Mouse (Mus musculus): ENCODE measurements around the gene Sfswap.
"Not testable (repeated sequence)": the region's sequence is repeated elsewhere in the genome, so short reads cannot be mapped to it uniquely, and the experiment has no call there.

The Sfswap gene

DNA sequence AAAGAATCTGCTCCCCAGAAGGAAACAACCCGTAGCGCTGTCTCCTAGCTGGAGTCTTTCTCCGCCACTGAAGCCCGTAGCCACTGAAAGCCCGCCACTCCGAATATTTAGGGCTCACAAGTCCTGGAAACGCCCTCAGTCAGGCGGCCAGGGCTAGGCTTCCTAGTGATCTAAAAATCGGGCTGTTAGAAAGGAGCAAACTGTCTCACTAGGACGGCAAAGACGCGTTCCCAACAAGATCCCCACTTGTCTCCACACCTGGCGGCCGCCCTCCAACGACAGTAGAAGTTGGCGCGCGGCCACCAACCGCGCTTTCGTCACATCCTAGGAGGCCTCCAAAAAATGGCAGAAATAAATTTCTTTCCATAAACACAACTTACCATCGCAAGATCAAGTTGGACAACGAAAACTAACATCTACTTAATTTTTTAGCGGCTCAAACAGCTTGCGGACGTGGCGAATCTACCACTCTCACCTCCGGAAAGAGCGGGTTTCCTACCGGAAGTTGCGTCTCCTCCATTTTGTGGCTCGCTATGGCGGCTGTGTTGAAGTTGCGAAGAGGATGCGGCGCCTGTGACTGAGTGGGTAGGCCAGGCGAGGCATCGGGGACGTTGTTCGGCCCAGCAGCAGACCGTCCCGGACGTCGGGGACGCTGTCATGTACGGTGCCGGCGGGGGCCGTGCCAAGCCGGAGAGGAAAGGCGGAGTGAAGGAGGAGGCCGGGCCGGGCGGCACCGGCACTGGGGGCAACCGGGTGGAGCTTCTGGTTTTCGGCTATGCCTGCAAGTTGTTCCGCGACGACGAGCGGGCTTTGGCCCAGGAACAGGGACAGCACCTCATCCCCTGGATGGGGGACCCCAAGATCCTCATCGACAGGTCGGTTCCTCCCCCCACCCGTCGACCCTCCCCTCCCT lies at the start of gene Sfswap:
Gene Sfswap (plus strand): TSS at position 500 of the 913 bp plus-strand sequence.
- DNase-seq (ENCODE audit: low spot score in 2 of 2), result peak; percentile 84 to 91

DNA sequence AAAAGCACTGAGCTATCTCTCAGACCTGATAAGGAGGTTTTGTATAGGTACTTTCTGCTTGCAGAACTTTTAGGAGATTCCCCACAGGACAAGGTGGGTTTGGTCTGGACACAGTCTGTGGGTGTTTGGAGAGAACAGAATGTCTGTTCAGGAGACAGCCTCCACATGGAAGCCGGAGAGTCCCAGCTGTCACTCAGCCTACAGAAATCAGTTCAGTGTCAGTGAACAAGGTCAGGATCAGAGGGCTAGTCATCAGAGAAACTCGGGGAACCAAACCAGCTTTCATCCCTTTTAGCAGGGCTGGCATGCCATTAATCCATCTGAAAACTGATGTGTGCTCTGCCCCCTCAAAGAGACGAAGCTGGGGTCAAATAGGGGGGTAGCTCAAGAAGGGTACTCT lies 48.5 kb upstream of the Sfswap start:
- DNase-seq (ENCODE audit: low spot score in 2 of 2), result no peak

DNA sequence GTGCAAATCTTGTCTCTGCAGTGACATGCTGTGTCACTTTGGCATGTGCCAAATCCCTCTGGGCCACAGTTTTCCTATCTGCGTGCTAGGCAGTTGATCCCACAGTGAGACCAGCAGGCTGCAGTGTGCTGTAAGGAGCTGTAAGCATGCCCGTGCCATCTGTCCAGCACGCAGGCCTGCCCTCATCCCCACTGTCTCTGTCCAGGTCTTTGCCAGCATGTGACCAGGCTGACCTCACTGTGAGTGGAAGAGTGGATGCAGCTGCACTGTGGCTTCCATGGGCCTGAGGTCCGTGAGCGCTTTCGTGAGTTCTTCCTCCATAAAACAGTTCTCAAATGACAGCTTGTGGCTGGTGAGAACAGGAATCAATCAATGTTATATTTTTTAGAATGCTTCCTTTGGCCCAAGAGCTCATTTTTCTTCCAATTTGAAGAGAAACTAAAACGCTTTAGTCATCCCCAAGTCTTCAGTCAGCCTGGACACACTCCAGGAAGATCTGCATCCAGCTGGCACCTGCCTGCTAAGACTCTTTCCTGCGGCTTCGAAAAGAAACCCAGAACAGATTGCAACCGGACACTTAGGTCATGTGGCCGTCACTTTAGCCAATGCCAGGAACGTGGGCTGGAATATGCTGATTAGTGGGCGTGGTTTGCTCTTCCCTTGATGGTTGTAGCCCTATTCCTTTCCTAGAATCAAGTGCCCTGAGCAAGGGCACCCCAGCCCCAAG lies 46.1 kb upstream of the Sfswap start:
- DNase-seq (ENCODE audit: low spot score in 2 of 2), result peak in 1 of 2 experiments; percentile 26

DNA sequence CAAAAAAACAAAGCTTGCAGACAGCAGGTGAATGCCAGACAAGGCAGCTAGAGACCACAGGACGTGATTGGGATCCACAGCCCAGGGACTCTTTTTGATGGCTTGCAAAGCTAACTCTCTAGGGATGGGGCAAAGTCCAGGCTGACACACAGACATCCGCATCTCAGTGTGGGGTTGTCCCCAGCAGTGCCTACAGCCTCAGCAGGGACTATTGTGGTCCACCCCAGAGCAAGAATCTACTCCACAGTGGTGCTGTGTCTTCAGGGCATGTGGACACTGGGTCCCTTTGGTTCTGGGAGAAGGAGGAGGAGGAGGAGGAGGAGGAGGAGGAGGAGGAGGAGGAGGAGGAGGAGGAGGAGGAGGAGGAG lies 45.5 kb upstream of the Sfswap start:
- DNase-seq (ENCODE audit: low spot score in 2 of 2), result no peak

DNA sequence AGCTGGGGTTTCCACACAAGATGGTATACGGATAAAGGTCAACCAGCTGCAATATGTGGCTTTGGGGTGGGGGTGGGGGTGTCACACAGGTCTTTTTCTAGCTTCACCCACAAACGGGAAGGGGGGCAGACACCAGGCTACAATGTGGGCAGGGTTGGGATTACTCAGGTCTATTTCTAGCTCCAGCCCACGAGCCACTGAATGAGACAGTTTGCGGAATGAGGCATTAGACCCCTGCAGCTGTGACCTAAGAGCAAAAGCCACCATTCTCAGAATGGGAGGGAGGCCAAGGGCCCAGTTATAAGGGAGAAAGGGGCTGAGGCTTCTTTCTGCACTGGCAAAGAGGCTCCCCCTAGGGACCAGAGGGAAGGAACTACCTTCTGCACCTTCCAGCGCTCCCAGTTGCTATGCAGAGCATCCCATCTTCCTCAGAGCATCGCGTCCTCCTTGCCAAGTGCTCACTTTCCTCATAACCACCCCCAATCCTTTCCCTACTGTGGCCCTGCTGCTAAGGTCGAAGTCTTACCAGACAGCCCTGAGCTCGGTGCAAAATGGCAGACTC lies 44.4 kb upstream of the Sfswap start:
- DNase-seq (ENCODE audit: low spot score in 2 of 2), result no peak

DNA sequence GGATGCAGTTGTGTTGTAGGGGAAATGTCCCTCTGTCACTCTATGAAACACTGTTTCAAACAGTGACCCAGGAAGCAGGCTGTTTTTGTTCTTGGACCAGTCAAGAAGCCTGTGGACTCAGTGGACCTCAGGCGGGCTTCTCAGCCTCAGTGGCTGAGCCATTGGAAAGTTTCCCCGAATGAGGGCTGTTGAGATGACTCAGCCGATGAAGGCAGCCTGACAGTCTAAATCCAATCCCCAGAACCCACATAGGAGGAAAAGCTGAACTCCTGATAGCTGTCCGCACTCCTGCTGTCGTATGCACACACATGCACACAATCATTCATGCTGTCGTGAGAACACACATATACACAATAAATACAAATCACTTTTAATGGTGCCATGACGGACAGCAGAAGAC lies 42.9 kb upstream of the Sfswap start:
- DNase-seq (ENCODE audit: low spot score in 2 of 2), result no peak

DNA sequence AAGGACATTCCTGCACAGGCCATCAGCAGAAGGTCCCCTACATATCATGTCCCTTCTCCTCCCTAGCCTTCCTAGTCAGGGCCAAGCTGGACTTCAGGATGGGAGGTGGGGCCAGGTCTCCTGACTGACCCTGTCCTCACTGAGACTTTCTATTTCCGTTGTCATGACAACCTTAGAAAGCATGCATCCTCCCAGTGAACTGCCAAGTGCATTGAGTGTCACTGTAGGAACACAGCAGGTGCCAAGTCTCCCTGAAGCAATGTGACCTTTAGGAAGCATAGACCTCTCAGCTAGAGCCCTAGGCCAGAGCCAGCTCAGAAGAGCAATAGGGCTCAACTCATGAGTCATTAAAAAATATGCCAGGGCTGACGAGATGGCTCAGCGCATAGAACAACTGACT lies 42.5 kb upstream of the Sfswap start:
- no peak for DNase-seq (ENCODE audit: low spot score in 2 of 2)

DNA sequence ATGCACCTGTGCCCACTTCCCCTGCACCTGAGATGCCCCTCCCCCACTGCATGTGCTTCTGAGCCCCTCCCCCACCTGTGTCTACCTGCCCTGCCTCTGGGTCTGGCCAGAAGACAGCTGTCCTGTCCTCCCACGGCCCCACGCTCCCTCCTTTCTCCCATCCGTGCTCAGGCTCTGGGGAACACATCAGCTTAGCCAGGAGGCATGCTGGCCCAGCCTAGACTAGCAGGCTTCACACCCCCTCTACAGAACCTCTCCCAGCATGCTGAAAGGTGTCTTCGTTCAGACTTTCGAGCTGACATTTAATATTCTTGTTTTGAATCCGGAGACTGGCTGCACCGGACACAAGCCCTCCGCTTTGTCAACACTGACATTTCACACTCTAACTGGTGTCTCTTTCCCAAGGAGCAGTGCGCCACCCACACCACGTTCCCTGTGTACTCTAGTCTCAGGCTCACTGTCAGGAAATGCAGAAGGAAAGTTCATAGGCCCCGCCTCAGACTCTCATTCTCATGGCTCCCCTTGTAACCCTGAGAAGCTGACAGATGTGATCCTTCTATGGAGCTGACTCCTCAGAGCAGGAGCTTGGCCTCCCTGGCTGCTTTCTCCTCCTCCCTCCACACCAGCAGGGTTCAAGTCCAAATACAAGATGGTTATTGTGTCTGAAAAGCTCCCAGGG lies 40.1 kb upstream of the Sfswap start:
- DNase-seq (ENCODE audit: low spot score in 2 of 2), result no peak

DNA sequence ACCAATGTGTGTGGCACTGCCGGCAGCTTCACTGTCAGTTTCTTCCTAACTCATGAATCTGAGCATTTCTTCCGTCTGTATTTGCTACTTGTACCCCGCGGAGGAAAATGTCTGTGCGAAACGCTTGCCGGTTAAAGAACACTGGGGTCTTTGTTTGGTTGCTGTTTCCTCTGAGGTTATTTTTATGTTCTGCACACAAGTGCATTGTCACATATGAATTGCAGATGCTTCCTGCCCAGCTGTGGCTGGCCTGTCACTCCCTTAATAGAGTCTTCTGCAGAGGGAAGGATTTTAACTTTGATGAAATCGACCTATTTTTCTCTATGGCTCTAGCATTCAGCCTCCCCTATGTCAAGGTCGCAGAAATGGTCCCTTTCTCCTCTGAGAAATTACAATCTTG lies 37.4 kb upstream of the Sfswap start:
- not testable (repeated sequence) for DNase-seq (ENCODE audit: low spot score in 2 of 2)

DNA sequence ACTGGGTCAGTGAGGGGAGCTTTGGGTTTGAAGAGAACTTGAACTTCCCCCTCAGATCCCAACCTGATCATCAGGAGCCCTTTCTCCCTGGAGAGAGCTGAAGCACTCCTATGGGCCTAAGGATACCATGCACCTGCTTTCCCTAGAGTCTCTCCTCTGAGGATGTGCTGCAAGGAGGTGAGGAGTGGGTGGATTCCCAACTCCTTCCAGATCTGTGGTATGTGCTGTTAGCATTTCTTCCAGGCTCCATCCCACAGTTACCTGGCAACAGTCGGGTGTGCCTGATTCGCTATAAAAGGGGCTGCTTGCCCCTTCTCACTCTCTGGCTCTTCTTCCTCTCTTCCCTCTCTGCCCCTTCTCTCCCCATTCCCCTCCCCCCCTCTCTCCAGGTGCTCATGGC lies 35.2 kb upstream of the Sfswap start:
- no peak for DNase-seq (ENCODE audit: low spot score in 2 of 2)

DNA sequence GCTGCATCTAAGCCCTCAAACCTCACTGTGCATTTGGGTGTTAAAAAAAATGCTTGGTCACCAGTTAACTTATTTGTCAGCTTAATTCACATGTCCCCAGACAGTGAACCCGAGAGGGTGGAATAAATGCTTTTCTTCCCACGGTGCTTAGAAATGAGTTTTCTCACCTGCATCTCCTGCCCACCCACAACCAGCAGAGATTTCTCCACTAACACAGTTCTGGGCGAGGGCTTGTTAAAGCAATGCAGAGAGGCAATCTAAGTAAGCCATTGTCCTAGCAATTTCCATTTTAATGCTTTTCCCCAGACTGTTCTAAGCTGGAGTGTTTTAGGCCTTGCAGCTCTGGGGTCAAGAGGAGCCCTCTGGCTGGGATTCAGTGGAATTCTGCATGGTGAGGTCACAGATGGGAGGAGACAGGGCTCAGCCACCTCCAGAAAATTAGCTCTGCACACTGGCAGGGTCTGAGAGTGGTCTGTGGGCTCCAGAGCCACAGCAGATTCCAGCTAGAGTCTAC lies 25.4 kb upstream of the Sfswap start:
- DNase-seq (ENCODE audit: low spot score in 2 of 2), result no peak

DNA sequence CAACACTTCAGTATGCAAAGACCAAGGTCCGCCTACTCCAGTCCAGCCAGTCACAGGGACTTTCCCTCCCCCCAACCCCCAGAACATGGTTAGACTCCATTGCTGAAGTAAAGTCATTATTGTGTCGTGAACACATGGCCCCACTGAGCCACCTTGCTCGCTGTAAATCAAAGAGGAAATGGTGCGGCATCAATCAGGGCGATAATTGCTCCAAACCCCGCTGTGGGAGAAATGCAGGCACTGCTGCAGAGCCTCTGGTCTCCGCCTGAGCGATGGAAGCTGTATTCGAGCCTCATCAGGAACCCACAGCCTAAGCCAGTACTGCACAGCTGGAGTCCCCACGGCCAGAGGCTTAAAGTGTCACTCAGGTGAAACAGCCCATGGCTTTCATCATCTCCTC lies 11.1 kb upstream of the Sfswap start:
- DNase-seq (ENCODE audit: low spot score in 2 of 2), result no peak

DNA sequence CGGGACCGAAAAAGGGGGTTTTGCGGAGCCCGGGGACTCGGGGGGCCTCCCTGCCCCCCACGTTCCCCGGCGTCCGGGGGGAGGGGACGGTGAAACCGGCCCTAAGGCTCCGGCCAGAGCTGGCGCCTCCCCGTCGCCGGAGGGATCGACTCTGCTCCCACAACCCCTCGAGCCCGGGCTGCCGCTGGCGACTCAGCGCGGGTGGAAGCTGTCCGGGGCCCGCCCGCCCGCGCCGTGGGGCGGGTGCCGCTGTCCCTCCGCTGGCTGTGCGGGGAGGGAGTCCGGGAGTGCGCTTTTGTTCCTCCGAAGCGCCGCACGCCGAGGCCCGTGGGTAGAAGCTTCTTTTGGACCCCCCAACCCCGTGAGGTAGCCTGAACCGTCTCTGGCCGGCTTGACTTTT lies 650 bp downstream of the Sfswap start:
- DNase-seq (ENCODE audit: low spot score in 2 of 2), result peak; percentile 43 to 45

DNA sequence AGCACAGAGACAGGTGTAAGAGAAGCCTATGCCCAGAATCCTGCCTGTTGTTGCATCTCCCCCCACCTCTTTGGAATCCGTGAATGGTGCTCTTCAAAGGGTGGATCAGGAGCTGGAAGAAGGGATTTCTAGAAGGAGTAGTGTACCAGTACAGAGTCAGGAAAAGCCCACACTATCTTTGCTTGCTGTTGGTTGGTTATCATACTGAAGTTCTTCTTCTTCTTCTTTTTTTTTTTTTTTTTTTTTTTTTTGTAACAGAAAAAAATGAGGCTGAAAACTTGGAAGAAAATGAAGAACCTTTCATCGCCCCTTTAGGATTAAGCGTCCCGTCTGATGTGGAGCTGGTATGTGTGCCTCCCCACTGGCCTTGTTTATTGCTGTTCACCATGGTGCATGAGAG lies 5.9 kb downstream of the Sfswap start:
- DNase-seq (ENCODE audit: low spot score in 2 of 2), result no peak

DNA sequence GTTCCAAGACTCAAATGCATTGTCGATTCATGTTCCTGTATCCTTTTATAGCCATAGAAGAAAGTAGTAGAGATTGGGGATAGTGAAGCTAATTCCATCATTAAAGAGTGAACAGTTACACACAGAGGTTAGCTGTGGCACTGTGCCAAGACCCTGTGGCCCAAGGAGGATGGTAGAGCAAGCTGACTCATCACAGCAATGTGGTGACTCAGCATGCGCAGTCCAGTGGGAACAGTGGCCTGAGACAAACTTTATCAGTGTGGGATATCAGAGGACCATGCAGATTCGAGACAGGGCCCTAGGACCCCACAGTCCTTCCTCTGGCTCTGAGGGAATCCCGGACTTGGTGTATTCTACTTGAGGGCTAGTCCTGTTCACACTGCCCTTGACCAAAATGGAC lies 17.2 kb downstream of the Sfswap start:
- DNase-seq (ENCODE audit: low spot score in 2 of 2), result no peak

DNA sequence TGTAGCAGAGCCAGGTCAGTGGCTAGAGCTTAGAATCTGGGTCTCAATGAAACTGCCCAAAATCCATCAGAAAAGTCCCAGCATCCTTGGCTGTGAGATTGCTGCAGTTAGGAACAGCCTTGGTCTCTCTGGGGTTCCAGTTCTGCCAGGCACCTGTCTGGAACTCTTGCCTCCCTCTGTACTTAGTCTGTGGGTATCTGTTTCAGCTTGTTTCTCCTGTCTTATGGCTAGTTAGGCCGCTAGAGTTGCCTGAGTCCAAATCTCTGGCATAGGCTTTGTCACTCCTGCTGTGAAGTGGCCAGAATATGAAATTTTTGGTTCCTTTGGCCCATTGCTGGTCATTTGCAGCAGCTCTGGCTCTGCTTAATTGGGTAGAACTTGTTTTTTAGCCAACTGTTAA lies 17.8 kb downstream of the Sfswap start:
- no peak for DNase-seq (ENCODE audit: low spot score in 2 of 2)

DNA sequence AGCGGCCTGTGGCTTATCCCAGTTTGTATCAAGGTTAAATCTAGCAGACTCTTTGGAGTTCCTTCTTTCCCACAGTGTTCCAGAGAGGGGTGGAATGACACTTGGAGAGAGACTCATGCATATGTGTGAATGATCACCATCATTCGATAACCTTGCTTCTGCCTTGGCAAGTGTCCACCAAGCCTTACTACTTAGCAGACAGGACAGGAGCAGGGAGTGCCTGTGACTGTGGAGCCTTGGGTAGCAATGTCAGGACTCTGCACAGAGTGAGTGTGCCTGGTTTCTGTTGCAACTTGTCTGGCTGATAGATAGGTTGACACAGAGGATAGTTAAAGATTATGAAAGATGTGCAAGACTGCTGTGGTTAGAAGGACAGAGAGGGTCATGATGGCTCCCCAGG lies 18.6 kb downstream of the Sfswap start:
- no peak for DNase-seq (ENCODE audit: low spot score in 2 of 2)

DNA sequence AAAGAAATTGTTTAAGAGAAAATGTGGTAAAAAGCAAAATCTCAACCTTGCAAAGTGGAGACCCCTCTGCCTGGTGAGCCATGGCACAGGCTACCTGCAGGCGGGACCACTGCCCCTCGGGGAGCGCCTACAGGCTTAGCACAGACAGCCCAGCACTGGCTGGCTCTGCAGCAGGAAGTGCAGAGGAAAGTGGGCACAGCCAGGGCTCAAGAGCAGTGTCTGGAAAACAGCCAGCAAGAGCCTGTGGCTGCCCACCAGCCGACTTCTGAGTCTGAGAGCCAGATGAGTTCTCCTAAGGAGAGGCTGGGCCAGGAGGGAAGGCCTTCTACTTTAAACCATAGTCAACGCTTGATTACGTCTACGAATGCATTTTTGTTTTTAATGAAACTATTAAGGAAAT lies 20.5 kb downstream of the Sfswap start:
- no peak for DNase-seq (ENCODE audit: low spot score in 2 of 2)

DNA sequence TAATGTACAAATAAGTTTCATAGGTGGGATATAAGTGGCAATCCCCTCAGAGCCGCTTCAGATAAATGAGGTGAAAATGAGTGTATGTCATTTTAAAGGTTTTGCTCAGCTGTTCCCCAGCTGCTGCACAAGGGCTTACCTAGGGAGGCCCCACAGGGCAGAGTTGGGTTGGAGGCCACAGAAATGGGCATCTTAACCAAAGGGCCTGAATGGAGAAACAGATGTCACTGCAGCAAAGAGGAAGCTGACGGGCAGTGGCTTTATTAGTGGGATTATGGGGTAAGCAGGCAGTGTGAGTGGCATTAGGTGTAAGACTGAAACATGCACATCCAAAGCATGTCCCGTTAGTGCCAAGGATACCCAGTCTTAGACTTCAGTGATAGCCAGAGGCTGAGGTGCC lies 20.9 kb downstream of the Sfswap start:
- no peak for DNase-seq (ENCODE audit: low spot score in 2 of 2)

DNA sequence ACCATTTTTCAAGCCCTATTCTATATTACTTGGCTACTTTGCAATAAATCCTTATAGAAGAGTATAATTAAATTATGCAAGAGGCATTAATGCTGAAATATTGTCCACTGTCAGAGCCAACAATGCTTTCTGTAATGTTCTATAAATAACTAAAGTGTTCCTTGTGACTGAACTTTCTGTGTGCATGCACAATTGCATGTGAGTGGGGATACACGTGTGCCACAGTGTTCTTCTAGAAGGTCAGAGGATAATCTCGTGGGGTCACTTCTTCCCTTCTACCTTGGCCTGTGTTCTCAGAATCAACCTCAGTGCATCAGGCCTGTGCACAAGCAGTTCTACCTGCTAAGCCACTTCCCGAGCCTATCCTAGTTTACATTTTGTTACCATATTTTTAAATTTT lies 22.1 kb downstream of the Sfswap start:
- no peak for DNase-seq (ENCODE audit: low spot score in 2 of 2)

DNA sequence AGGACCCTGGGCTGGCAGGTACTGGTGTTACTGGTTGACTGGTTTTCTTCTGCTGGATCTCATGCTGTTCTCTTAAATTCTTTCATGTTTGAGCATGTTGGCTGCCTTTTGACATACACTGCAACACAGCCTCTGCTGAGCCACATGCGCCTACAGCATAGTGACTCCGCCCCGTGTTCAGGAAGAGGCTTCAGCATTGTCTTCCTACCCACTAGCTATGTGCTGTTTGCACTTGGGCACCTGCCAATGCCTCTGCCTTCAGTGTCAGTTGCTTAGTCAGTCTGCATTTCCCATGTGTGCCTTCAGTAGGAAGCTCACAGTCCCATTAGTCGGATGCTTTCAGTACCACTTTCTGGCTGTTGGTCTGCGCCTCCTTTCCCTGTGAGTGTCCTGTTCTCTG lies 23.7 kb downstream of the Sfswap start:
- no peak for DNase-seq (ENCODE audit: low spot score in 2 of 2)

DNA sequence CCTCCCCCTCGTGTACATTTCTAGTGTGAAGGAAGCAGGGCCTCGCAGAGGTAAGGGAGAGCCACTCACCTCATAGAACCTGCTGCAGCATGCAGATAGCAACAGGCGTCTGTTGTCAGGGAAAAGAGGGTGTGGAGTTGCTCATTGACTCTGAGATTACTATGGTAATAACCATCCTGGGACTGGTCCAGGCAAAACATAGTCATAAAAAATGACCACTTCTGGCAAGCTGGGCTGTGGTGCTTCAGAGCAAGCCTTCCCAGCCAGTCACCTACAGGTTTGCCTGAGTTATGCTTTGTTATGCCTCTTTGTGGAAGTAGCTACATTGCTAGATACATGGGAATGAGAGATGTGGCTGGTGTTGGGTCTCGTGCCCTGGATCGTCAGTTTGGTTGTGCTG lies 26.1 kb downstream of the Sfswap start:
- no peak for DNase-seq (ENCODE audit: low spot score in 2 of 2)

Measured in spleen, postnatal 10 days (tissue).